Mouse (Mus musculus): ENCODE measurements around the gene Trim37.

- TF ChIP-seq CTCF (IDR thresholded peaks at IDR 0.05; ENCODE audit: low read depth, low read length) (no peak), POLR2A (IDR thresholded peaks at IDR 0.05; ENCODE audit: borderline replicate concordance, low read depth, low read length) (no peak)
Measured at GRCm38 (mm10) chr11:87246724-87247493, 120.0 kb downstream of the Trim37 start.

Data from bone marrow macrophage, adult 2 months (primary cell).